Mouse (Mus musculus): ENCODE data around the gene Tmem175. TPM values are rescaled to one million over a fixed set of nuclear protein-coding genes. Genes with fewer than 3 reads are reported as not detected.

Tmem175 gene
- polyA plus RNA-seq, 1 experiment from 2014 or later, result 31.9 TPM

DNA sequence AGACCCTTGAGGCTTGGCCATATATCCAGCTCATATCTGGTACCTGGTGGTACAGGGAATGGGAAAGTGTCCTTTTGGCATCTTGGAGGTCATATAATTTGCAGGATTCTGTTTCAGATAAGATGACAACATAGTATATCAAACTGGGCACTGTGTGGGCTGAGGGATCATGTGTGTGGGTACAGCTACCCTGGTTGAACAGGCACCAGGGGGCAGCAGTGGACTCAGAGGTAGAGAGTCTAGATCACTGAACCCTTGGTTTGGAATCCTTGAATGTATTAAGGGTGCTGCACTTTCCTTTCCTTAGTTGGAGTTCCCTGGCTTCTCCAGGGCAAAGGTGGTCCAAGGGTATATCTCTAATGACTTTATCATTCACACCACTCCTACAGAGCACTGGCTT is 41.2 kb downstream of the Tmem175 start:
- no peak overlapping the region for H3K9ac ChIP-seq (ENCODE audit: low read depth, low read length)
- no peak overlapping the region for H3K4me3 ChIP-seq (ENCODE audit: low read length)
- ATAC-seq, result peak; percentile 39
- H3K27ac ChIP-seq (ENCODE audit: low read length), result 0 out of 2 replicates have a peak overlapping the region, but pooled peaks have one; percentile 4
- peaks cover 8% of the 10 kb centered on the region for H3K36me3 ChIP-seq (ENCODE audit: control insufficient read depth, insufficient read depth, low read length)
- no peak overlapping the region for H3K4me2 ChIP-seq (ENCODE audit: low read depth, low read length)
- H3K4me1 ChIP-seq (ENCODE audit: control insufficient read depth, insufficient read depth, low read length), result peaks cover 14% of the 10 kb centered on the region
- H3K27me3 ChIP-seq (replicated peaks; ENCODE audit: control insufficient read depth, insufficient read depth, low read length), result no peaks in the 10 kb centered on the region
- no peaks in the 10 kb centered on the region for H3K9me3 ChIP-seq (ENCODE audit: control insufficient read depth, low read length)

DNA sequence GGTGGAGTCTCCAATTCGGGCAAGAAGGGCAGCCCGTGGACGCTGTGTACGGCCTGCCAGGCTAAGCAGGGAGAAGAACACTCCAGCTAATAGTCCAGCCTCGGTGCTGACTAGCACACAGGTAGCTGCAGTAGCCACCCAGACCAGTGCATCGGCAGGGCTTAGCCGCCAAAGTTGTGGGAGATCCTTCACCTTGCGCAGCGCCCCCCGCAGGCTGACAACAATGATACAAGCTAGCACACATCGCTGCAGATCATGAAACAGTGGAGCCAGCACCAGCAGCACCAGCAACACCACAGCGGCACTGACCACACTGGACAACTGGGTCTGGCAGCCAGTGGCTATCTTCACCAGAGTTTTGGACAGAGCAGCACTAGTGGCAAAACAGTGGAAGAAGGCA is 42.2 kb downstream of the Tmem175 start:
- ATAC-seq, result no peak
- Histone ChIP-seq H3K4me3 (ENCODE audit: low read length) (no peak overlapping the region), H3K9me3 (ENCODE audit: control insufficient read depth, low read length) (no peaks in the 10 kb centered on the region), H3K36me3 (ENCODE audit: control insufficient read depth, insufficient read depth, low read length) (peaks cover 8% of the 10 kb centered on the region), H3K27me3 (replicated peaks; ENCODE audit: control insufficient read depth, insufficient read depth, low read length) (no peaks in the 10 kb centered on the region), H3K4me1 (ENCODE audit: control insufficient read depth, insufficient read depth, low read length) (peaks cover 15% of the 10 kb centered on the region), H3K27ac (ENCODE audit: low read length) (no peak overlapping the region), H3K4me2 (ENCODE audit: low read depth, low read length) (no peak overlapping the region), H3K9ac (ENCODE audit: low read depth, low read length) (no peak overlapping the region)
- 92% methylated on average over 12 of the region's 12 CpGs for WGBS

DNA sequence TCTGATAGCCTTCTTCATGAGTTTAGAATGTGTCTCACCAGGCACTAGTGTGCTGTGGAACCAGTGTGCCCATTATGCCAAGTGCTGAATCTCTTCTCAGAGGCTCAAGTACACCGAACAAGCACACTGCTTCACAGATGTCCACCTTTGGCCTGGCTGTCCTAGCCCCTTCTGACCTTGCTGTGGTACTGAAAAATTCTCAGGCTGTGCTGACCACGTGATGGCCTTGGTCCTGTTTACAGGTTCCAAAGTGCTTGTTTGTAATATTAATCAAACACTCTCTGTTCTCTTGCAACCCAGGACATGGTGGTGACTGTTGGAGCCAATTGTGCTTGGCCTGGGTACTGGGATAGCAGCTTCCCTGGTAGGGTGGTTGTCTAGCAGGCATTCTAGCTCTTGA is 45.1 kb downstream of the Tmem175 start:
- WGBS, result 63% methylated on average over 2 of the region's 2 CpGs
- 0 out of 2 replicates have a peak, but pooled peaks have one; percentile 0 for ATAC-seq

DNA sequence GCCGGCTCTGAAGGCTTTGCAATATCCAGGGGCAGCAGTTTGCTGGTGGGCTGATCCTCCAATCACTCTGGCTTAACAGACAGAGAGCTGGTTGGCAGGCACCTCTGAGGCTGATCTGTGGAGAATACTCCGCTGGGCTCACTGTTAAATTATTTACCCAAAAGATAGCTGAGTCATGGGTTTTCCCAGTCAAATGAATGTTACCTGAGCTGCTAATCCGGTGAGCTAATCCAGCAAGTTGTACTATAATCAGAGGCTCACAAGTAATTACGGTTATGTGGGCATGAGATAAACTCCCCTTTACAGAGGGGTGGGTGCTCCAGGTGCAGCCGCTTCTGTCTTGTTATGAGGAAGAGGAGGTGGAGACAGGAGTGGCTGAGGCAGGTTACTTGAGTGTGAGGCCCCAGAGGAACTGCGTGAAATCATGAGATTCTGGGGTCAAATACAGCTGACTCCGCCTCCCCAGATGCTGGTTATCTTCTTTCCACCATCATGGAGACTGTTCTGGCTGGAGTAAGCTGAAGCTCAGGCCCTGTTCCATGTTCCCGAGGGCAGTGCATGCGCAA is 45.8 kb downstream of the Tmem175 start, which contains the start of gene Slc26a1:
Gene Slc26a1 (minus strand): TSS at position 319 of the 566 bp plus-strand sequence.
- Histone ChIP-seq H3K4me2 (ENCODE audit: low read depth, low read length) (peak within 1 kb of the TSS; percentile 15; the same call in 1 of the 2 replicates), H3K4me1 (ENCODE audit: control insufficient read depth, insufficient read depth, low read length) (peaks cover 16% of the 10 kb centered on the region), H3K36me3 (ENCODE audit: control insufficient read depth, insufficient read depth, low read length) (peaks cover 8% of the 10 kb centered on the region), H3K9me3 (ENCODE audit: control insufficient read depth, low read length) (no peaks in the 10 kb centered on the region), H3K27ac (ENCODE audit: low read length) (peak within 1 kb of the TSS; percentile 65), H3K4me3 (ENCODE audit: low read length) (0 out of 2 replicates have a peak within 1 kb of the TSS, but pooled peaks have one; percentile 2), H3K9ac (ENCODE audit: low read depth, low read length) (no peak within 1 kb of the TSS), H3K27me3 (replicated peaks; ENCODE audit: control insufficient read depth, insufficient read depth, low read length) (no peaks in the 10 kb centered on the region)
- peak; percentile 75 for ATAC-seq
- 54% methylated on average over 9 of the region's 9 CpGs for WGBS

More for the DNA sequence above, 45.1 kb downstream of the Tmem175 start:
- peak overlapping the region; percentile 65 for H3K27ac ChIP-seq (ENCODE audit: low read length)
- peaks cover 8% of the 10 kb centered on the region for H3K36me3 ChIP-seq (ENCODE audit: control insufficient read depth, insufficient read depth, low read length)
- no peak overlapping the region for H3K4me2 ChIP-seq (ENCODE audit: low read depth, low read length)
- H3K4me3 ChIP-seq (ENCODE audit: low read length), result 0 out of 2 replicates have a peak overlapping the region, but pooled peaks have one; percentile 2
- no peaks in the 10 kb centered on the region for H3K9me3 ChIP-seq (ENCODE audit: control insufficient read depth, low read length)
- H3K9ac ChIP-seq (ENCODE audit: low read depth, low read length), result no peak overlapping the region
- no peaks in the 10 kb centered on the region for H3K27me3 ChIP-seq (replicated peaks; ENCODE audit: control insufficient read depth, insufficient read depth, low read length)
- peaks cover 22% of the 10 kb centered on the region for H3K4me1 ChIP-seq (ENCODE audit: control insufficient read depth, insufficient read depth, low read length)

DNA sequence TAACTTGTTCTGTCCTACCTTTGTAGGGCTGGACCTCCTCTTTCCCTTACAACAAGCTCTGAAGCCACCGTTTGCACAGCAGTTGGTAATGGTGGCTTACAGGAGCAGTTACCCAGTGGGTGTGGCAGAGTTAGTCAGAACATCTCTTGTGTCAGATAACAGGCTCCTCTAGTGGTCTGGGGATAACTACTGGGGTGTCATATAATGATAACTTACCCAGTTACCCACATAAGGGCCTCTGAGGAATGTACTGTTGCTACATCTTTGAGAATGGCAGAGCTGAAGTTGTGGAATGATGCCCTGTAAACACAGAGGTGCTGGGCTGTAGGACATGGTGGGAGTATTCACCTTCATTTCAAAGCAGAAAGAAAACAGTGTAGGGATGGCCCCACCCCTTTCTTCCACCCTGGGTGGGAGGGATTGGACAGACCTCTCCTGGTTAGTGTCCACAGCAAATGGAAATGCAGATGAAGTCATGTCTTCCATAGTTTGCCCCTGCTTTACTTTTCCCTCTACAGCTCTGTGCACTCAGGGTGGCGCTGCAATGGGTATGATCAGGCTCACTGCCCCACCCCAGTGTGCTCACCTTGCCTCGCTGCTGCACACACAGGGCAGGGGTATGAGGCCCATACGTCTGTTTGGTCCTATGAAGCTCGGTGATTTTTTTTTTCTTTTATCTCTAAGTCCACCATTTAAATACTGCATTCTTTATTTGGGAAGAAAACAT is 47.4 kb downstream of the Tmem175 start:
- Histone ChIP-seq H3K36me3 (ENCODE audit: control insufficient read depth, insufficient read depth, low read length) (peaks cover 3% of the 10 kb centered on the region), H3K4me3 (ENCODE audit: low read length) (peak overlapping the region; percentile 41), H3K27me3 (replicated peaks; ENCODE audit: control insufficient read depth, insufficient read depth, low read length) (no peaks in the 10 kb centered on the region), H3K9me3 (ENCODE audit: control insufficient read depth, low read length) (no peaks in the 10 kb centered on the region), H3K4me1 (ENCODE audit: control insufficient read depth, insufficient read depth, low read length) (peaks cover 16% of the 10 kb centered on the region), H3K4me2 (ENCODE audit: low read depth, low read length) (peak overlapping the region; percentile 68), H3K27ac (ENCODE audit: low read length) (peak overlapping the region; percentile 74), H3K9ac (ENCODE audit: low read depth, low read length) (peak overlapping the region; percentile 68)
- peak; percentile 52 for ATAC-seq
- 17% methylated on average over 5 of the region's 5 CpGs for WGBS

DNA sequence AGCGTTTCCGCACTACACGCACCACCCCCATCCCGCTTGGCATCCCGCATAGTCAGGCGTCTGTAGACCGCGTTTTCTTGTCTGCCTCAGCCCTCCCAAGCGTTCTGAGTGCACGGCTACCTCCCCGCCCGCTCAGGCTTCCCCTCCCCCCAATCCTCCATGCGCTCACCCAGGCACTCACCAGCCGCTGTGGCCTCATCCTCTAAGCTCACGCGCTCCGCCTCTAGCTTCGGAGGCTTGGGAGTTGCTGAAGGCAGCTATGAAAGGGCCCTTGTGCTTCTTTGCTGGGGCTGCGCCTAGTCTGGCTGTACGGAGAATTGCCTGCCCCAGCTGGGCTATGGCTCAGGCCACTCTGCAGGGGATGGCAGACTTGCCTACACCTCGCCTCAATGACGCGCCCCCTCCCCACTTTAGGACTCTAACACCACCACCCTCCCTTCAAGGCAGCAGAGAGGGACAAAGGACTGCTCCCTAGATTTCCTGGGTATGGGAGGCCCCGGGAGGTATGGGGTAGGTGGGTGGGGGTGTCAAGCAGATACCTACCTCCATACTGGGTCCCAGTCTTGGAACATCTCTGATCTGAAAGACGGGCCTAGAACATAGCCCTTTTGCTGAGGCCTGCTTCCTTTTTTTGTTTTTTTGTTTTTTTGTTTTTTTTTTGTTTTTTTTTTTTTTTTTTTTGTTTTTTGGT is 48.2 kb downstream of the Tmem175 start:
- peak; percentile 65 for ATAC-seq
- Histone ChIP-seq H3K4me1 (ENCODE audit: control insufficient read depth, insufficient read depth, low read length) (peaks cover 16% of the 10 kb centered on the region), H3K4me2 (ENCODE audit: low read depth, low read length) (peak overlapping the region; percentile 68), H3K27ac (ENCODE audit: low read length) (peak overlapping the region; percentile 74), H3K4me3 (ENCODE audit: low read length) (peak overlapping the region; percentile 41), H3K36me3 (ENCODE audit: control insufficient read depth, insufficient read depth, low read length) (no peaks in the 10 kb centered on the region), H3K9ac (ENCODE audit: low read depth, low read length) (peak overlapping the region; percentile 68), H3K27me3 (replicated peaks; ENCODE audit: control insufficient read depth, insufficient read depth, low read length) (no peaks in the 10 kb centered on the region), H3K9me3 (ENCODE audit: control insufficient read depth, low read length) (no peaks in the 10 kb centered on the region)
- WGBS, result 5% methylated on average over 25 of the region's 25 CpGs

DNA sequence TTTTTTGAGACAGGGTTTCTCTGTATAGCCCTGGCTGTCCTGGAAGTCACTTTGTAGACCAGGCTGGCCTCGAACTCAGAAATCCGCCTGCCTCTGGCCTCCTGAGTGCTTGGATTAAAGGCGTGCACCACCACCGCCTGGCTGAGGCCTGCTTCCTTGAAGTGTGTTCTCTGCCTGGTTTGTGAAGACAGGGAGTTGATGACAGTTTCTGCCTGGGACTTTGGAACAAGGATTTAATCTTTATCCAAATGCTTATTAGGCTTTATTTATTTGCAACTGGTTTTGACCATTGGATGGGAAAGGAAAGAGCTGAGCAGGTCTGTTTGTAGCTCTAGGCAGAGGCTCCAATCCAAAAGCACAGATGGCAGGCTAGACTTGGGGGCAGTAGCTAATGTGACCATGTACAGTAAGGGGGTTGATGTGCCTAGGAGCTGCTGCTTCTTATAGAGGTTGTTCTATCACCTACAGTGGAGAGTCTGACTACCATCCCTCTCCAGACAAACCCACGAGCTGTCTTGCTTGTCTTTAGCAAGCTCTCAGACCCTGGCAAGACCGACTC is 48.8 kb downstream of the Tmem175 start:
- Histone ChIP-seq H3K9me3 (ENCODE audit: control insufficient read depth, low read length) (no peaks in the 10 kb centered on the region), H3K27ac (ENCODE audit: low read length) (no peak overlapping the region), H3K36me3 (ENCODE audit: control insufficient read depth, insufficient read depth, low read length) (no peaks in the 10 kb centered on the region), H3K4me2 (ENCODE audit: low read depth, low read length) (no peak overlapping the region), H3K9ac (ENCODE audit: low read depth, low read length) (no peak overlapping the region), H3K4me3 (ENCODE audit: low read length) (no peak overlapping the region), H3K4me1 (ENCODE audit: control insufficient read depth, insufficient read depth, low read length) (peaks cover 16% of the 10 kb centered on the region), H3K27me3 (replicated peaks; ENCODE audit: control insufficient read depth, insufficient read depth, low read length) (no peaks in the 10 kb centered on the region)
- ATAC-seq, result no peak
- WGBS, result 90% methylated on average over 6 of the region's 6 CpGs

DNA sequence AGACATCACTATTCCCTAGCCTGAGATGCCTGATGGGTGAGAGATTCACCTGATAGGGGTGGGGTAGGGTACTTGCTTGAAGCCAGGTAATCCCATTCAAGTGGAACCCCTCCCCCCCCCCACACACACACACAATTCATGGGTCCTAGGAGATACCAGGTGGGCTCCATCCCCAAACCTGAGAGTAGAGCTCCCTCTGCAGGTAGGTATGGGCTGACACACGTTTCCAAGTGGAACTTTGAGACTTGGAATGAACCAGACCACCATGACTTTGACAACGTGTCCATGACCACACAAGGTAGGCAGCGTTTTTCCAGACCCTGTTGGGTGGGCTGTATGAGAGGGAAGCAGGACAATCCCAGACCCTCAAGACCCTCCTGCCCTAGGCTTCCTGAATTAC is 50.3 kb downstream of the Tmem175 start:
- Histone ChIP-seq H3K4me3 (ENCODE audit: low read length) (no peak overlapping the region), H3K27ac (ENCODE audit: low read length) (no peak overlapping the region), H3K9me3 (ENCODE audit: control insufficient read depth, low read length) (no peaks in the 10 kb centered on the region), H3K4me2 (ENCODE audit: low read depth, low read length) (no peak overlapping the region), H3K4me1 (ENCODE audit: control insufficient read depth, insufficient read depth, low read length) (peaks cover 16% of the 10 kb centered on the region), H3K27me3 (replicated peaks; ENCODE audit: control insufficient read depth, insufficient read depth, low read length) (no peaks in the 10 kb centered on the region), H3K9ac (ENCODE audit: low read depth, low read length) (no peak overlapping the region), H3K36me3 (ENCODE audit: control insufficient read depth, insufficient read depth, low read length) (no peaks in the 10 kb centered on the region)
- no peak for ATAC-seq
- 51% methylated on average over 3 of the region's 3 CpGs for WGBS

DNA sequence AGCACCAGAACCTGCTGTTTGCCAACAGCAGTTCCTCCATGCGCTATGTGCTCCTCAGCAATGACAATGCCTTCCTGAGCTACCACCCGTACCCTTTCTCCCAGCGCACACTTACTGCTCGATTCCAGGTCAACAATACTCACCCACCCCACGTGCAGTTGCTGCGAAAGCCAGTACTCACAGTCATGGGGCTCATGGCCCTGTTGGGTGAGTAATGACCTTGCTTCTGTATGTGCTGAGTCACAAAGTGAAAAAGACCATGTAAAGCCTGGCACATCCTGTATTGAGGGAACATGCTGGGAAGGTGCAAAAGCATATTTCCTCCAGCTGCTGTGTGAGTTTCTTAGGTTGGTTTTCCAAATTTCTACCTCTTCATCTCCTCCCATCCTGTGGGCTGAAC is 51.3 kb downstream of the Tmem175 start:
- WGBS, result 90% methylated on average over 6 of the region's 6 CpGs
- Histone ChIP-seq H3K9me3 (ENCODE audit: control insufficient read depth, low read length) (no peaks in the 10 kb centered on the region), H3K4me3 (ENCODE audit: low read length) (no peak overlapping the region), H3K27me3 (replicated peaks; ENCODE audit: control insufficient read depth, insufficient read depth, low read length) (no peaks in the 10 kb centered on the region), H3K27ac (ENCODE audit: low read length) (no peak overlapping the region), H3K4me1 (ENCODE audit: control insufficient read depth, insufficient read depth, low read length) (peaks cover 14% of the 10 kb centered on the region), H3K36me3 (ENCODE audit: control insufficient read depth, insufficient read depth, low read length) (no peaks in the 10 kb centered on the region), H3K4me2 (ENCODE audit: low read depth, low read length) (no peak overlapping the region), H3K9ac (ENCODE audit: low read depth, low read length) (no peak overlapping the region)
- no peak for ATAC-seq

Data from intestine, embryonic 16.5 days (tissue).